Mouse (Mus musculus) right cerebral cortex, adult 18-20 months (tissue): Measurements from ENCODE around the gene Grin1.
A peak's percentile ranks its signal among the peaks of the same experiment; 100 is the strongest.

Experiments
- DNase-seq: peaks from one replicate; pipeline ENCODE4 v3.0.0; 2022; ENCODE audit warnings: mixed read lengths

Gene Grin1

DNA sequence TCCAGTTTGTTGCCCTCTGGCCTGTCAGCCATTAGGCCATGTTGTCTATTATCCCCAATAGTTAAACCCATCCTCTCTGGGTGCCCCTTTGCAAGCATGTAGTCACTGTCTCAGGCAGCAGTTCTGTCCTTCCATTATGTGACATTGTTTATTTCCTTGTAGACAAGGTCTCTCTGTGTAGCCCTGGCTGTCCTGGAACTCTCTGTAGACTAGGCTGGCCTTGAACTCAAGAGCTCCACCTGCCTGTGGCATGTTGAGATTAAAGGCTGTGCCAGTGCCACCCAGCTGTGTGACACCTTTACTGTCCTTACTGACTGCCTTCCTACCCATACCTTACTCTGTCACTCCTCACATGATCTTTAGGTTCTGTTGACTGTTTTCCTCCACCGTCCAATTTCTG lies 66.7 kb downstream of the Grin1 start:
- DNase-seq = no peak

DNA sequence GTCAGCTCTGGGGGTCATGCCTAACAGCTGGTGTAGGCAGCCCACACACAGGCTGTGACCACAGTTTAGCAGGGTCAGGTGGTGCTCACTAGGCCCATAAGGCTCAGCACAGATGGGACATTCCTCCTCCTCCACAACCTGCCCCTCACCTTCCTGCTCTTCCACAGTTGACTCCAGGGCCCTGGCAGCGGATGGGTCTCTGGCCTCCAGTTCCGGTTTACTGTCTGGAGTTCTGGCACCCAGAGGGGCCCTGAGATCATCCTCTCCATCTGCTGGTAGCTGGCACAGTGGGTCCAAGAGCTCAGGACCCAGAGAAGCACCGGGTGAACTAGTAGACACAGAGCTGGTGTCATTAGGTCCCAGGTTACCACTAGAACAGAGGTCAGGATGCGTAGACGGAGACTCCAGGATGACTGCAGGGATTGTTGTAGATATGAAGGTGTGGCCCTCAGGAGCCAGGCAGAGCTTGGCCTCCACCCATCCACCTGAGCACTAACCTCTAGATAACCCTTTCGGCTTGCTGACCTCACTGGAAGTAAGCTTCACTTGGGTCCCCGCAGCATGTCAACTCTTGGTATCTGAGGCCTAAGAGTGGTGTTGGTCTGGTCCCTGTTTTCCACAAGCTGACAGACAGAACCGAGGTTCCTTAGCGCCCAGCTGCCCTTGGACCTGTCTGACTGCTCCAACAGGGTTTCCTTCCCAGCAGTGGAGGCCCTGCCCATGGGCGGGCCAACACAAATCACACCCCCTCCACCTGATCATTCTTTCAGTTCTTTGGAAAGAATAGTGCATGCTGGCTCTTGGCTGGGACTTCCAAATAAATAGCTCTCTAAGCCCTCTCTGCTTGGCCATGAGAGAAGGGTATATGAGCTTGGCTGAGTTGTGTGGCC lies 72.6 kb downstream of the Grin1 start, which contains the start of gene AL732309.1:
Gene AL732309.1, minus strand, starts transcription at position 681 of the 890 bp plus-strand sequence.
- DNase-seq = no peak

DNA sequence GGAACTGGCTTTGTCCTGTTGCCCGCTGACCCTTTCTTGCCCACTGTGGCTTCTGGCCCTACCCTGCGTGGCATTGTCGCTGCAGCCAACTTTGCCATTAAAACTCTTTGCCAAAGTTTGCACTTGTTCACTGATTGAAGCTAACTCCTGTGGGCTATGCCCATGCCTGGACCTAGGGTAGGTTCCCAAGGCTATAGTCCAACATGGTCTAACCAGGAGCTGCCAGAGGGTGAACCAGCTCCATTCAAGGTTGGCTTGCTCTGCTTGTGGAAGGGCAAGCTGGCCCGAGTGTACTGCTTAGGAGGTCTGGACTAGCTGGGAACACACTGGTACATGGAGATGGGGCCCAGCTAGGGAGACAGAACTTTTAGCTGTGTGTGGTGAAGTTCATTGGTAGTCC lies 74.8 kb downstream of the Grin1 start:
- DNase-seq = no peak

DNA sequence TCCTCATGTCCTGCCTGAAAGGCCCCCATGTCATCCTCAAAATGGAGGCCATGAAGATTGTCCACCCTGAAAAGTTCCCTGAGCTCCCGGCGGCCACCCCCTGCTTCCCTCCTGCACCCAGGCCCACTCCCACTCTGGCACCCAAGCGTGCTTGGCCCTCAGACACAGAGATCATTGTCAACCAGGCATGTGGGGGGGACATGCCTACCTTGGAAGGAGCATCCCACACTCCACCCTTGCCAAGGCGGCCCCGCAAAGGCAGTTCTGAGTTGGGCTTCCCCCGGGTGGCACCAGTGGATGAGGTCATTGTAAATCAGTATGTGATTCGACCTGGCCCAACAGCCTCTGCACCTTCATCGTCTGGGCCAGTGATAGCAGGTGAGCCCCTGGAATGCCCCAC lies 75.6 kb downstream of the Grin1 start:
- no peak for DNase-seq

DNA sequence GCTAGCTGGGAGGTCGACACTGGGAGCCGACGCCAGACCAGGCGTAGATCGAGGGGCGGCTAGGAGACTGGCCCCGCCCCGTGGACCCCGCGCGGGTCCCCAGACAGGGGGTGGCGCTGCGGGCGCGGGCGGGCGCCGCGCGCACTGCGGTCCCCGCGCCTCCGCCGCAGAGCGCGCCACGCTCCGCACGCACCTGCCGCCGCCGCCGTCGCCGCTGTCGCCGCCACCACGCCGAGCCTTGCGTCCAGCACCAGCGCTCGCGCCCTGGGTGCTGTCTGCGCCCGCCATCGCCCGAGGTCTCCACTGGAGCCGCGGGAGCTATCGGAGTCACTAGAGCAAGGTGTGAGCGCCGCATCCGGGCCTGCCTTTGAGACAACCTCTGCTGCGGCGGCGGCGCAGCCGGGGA lies 76.9 kb downstream of the Grin1 start, which contains the start of the genes Rnf208 and Cysrt1:
Gene Rnf208, plus strand, starts transcription at position 155 of the 406 bp plus-strand sequence.
Gene Cysrt1, minus strand, starts transcription at position 352 of the 406 bp plus-strand sequence.
- peak; percentile 53 for DNase-seq

DNA sequence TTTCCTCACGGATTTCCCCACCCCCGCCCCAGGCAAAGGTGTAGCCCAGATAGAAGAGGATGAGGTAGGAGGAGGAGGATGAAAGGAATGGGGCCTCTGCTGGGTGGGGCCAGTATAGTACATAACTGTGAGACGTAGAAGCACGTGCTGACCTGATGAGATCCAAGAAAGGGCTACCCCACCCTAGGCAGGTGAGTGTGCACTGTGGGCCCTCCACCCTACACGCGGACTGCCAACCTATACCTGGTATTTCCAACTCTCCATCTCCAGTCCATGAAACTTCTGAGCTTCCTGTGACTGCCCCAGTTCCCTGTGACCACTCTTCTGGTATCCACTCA lies 77.6 kb downstream of the Grin1 start:
- no peak for DNase-seq
